ENCODE assay signal across 8 mouse cellular contexts in the genomic region with DNA sequence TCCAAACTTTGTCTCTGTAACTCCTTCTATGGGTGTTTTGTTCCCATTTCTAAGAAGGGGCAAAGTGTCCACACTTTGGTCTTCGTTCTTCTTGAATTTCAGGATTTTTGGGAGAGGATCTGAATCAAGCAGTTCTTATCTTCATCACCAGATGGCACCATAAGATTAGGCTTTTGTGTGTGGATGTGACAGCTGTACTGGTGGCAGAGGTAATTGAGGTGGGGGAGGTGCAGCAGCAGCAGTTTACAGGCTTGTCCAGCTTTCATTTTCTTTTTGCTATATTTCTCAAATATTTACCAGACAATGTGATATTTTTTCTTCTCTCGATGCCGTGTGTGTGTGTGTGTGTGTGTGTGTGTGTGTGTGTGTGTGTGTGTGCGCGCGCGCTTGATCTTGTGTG.
DNase-seq lines count a peak whose midpoint lies in the region; ATAC-seq and TF ChIP-seq lines count a peak whose summit lies in the region.
"Not testable (repeated sequence)": the region's sequence is repeated elsewhere in the genome, so short reads cannot be mapped to it uniquely, and the experiment has no call there.

No protein-coding gene starts in this region.

- peak; percentile 86 for ATAC-seq in hindbrain, embryonic 15.5 days (ENCODE audit: low FRiP score, low read depth)
- ATAC-seq in lung, postnatal 0 days, result not testable (repeated sequence)

- not testable (repeated sequence) for H3K27ac ChIP-seq in forebrain, embryonic 10.5 days; hindbrain, embryonic 15.5 days (replicated peaks); lung, postnatal 0 days (ENCODE audit: low read length)

- peak; percentile 56 for DNase-seq in 416B (ENCODE audit: low read depth)
- peak; percentile 76 for DNase-seq in brain, adult 2 months (ENCODE audit: low read depth, low spot score)
- DNase-seq in forebrain, embryonic 10.5 days (ENCODE audit: extremely low spot score, low spot score), result peak; percentile 29
- DNase-seq in kidney, postnatal 14 days, result peak; percentile 37
- DNase-seq in left cerebral cortex, adult 9 months (ENCODE audit: low spot score in 2 of 2), result peak; percentile 2 to 40
- peak; percentile 52 for DNase-seq in lung, postnatal 0 days (ENCODE audit: low spot score)
- DNase-seq in retina, adult 2 months (ENCODE audit: low read depth, low spot score), result peak; percentile 36

- peak; percentile 60 for TF ChIP-seq CTCF in lung, postnatal 0 days (IDR thresholded peaks at IDR 0.05)

- not testable (repeated sequence) for H3K4me2 ChIP-seq in hindbrain, embryonic 15.5 days; lung, postnatal 0 days (replicated peaks; ENCODE audit: low read depth, low read length)

- not testable (repeated sequence) for H3K9me3 ChIP-seq in forebrain, embryonic 10.5 days; hindbrain, embryonic 15.5 days; lung, postnatal 0 days (ENCODE audit: low read length)

- 83% methylated on average over 7 of the region's 7 CpGs for WGBS in forebrain, embryonic 10.5 days
- WGBS in hindbrain, embryonic 15.5 days, result 75% methylated on average over 7 of the region's 7 CpGs
- WGBS in lung, postnatal 0 days, result 73% methylated on average over 7 of the region's 7 CpGs

- not testable (repeated sequence) for TF ChIP-seq EP300 in lung, postnatal 0 days (IDR thresholded peaks at IDR 0.05)

- not testable (repeated sequence) for H3K27me3 ChIP-seq in forebrain, embryonic 10.5 days (ENCODE audit: poor library complexity, severe bottlenecking); hindbrain, embryonic 15.5 days; lung, postnatal 0 days (replicated peaks; ENCODE audit: insufficient read depth, low read length)

- H3K4me1 ChIP-seq in forebrain, embryonic 10.5 days; hindbrain, embryonic 15.5 days (replicated peaks); lung, postnatal 0 days (ENCODE audit: insufficient read depth, low read depth, low read length): not testable (repeated sequence)

- H3K9ac ChIP-seq in hindbrain, embryonic 15.5 days; lung, postnatal 0 days (replicated peaks; ENCODE audit: low read depth): not testable (repeated sequence)

- H3K4me3 ChIP-seq in forebrain, embryonic 10.5 days; hindbrain, embryonic 15.5 days; lung, postnatal 0 days (ENCODE audit: low read depth, low read length): not testable (repeated sequence)

- H3K36me3 ChIP-seq in forebrain, embryonic 10.5 days (replicated peaks); hindbrain, embryonic 15.5 days; lung, postnatal 0 days (ENCODE audit: insufficient read depth, low read length): not testable (repeated sequence)

Comparison
In these comparisons a context has a peak if more than half of its experiments do, and no peak if none do; other contexts are left out.
1. DNase-seq: peak in every context shown above with its lines; median percentile 76 in brain, adult 2 months; 56 in 416B; 52 in lung, postnatal 0 days; 37 in kidney, postnatal 14 days; 36 in retina, adult 2 months; 29 in forebrain, embryonic 10.5 days; 21 in left cerebral cortex, adult 9 months.